Mouse (Mus musculus): ENCODE data around the gene Plcb1. TPM values are rescaled to one million over a fixed set of nuclear protein-coding genes. Genes with fewer than 3 reads are reported as not detected.

Gene Plcb1
- polyA plus RNA-seq, 1 experiment from 2014 or later = 0.13 TPM

DNA sequence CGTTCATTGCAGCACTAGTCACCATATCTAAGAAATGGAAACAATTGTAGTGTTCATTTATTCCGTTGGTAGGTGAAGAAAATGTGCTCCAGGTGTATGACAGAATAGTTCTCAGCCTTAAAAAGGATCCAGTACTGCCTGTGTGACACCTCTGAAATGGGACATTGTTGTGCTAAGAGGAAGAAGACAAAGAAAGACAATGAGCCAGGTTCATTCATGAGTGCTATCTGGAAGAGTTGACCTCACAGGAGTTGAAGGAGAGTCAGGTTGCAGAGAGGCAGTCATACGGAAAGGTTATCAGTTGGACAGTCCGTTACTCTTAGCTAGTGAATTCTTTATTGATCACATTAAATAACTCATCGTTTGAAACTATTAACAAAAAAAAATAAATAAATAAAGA lies 286.6 kb downstream of the Plcb1 start:
- no peaks in the 10 kb centered on the region for H3K36me3 ChIP-seq (ENCODE audit: inconsistent target)
- no peak overlapping the region for H3K4me3 ChIP-seq (ENCODE audit: inconsistent target)
- WGBS (ENCODE audit: missing documents) = 82% methylated on average over 5 of the region's 5 CpGs
- H3K79me2 ChIP-seq (ENCODE audit: inconsistent target) = no peaks in the 10 kb centered on the region
- H3K27ac ChIP-seq = no peak overlapping the region

DNA sequence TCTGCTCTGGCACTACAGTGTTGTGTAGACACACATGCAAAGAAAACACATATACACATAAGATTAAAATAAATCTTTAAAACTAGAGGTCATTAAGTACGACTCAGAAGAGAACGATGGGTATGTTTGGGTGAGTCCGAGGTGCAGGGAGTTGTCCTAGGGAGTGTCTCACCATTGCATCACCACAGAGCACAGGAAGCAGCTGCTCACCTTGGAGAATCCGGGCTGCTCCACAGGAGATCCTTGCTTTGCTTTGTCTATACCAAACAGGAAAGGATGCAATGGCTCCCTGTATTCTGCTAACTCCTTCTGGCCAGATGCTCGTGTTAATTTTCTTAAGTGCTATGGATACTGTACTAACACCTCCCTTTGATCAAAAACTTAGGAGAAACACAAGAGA lies 287.1 kb downstream of the Plcb1 start:
- no peaks in the 10 kb centered on the region for H3K36me3 ChIP-seq (ENCODE audit: inconsistent target)
- no peaks in the 10 kb centered on the region for H3K79me2 ChIP-seq (ENCODE audit: inconsistent target)
- WGBS (ENCODE audit: missing documents) = 93% methylated on average over 5 of the region's 5 CpGs
- H3K27ac ChIP-seq = no peak overlapping the region
- H3K4me3 ChIP-seq (ENCODE audit: inconsistent target) = no peak overlapping the region

DNA sequence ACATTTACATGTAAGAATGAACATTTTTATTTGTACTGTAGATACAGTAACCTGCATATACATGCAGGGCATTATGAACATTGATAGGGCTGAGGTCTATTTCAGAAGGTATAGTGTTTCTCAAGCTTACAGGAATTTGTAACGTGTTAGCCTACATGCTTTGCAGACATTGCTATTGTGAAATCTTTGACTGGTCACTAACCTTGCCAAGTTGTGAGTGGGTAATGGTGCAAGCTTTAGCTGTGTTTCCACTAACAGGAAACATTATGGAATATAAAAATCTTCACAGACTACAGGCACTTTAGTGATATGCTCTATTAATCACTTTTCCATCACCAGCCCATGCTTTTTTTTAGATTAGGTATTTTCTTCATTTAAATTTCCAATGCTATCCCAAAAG lies 289.5 kb downstream of the Plcb1 start:
- no peaks in the 10 kb centered on the region for H3K36me3 ChIP-seq (ENCODE audit: inconsistent target)
- 44% methylated on average over 1 of the region's 1 CpGs for WGBS (ENCODE audit: missing documents)
- H3K79me2 ChIP-seq (ENCODE audit: inconsistent target) = no peaks in the 10 kb centered on the region
- no peak overlapping the region for H3K4me3 ChIP-seq (ENCODE audit: inconsistent target)
- H3K27ac ChIP-seq = no peak overlapping the region

DNA sequence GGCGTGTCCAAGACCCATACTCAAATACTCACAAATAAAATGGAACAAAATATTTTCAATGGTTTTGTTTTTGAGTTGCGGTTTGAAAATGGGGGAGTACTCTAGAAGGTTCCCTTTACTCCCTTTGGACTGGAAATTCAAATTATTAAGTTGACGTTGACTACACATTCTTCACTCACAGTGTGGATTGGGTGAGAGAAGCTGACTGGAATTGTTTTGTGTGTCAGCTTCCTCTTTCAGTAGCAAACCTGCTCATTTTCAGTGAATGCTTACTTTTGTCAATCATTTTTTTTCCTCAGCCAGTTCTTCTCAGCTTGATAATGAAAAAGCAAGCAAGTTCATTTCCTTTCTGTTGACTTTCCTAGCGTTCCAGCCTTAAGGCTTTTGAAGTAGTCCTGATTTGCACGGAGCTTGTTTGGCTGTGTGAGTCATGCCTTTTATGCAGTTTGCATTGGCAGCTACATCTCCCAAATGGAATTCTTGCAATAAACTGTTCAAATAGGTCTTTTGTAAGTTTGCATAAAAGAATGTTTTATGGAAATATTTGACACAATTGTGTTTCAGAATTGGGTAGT lies 306.8 kb downstream of the Plcb1 start:
- 57% methylated on average over 5 of the region's 5 CpGs for WGBS (ENCODE audit: missing documents)
- no peaks in the 10 kb centered on the region for H3K79me2 ChIP-seq (ENCODE audit: inconsistent target)
- H3K27ac ChIP-seq = no peak overlapping the region
- H3K4me3 ChIP-seq (ENCODE audit: inconsistent target) = no peak overlapping the region
- no peaks in the 10 kb centered on the region for H3K36me3 ChIP-seq (ENCODE audit: inconsistent target)

DNA sequence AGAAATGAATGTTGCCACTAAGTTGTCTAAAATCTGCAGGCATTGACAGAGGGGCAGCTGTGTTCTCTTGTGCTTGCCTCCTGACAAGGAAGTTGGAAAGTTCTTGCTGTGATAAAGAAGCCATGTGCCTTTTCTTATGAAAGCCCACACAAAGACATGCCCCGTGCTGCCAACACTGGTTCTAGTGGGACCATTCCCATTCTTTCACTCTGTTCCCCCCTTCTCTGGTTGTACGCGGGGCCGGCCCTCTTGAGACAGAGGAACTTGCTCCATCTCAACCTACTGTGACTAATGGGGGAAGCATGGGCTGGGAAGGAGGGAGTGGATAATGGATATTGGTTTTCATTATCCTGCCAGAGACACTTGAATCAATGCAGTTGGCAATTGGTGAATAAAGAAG lies 315.4 kb downstream of the Plcb1 start:
- Histone ChIP-seq H3K27ac (no peak overlapping the region), H3K36me3 (ENCODE audit: inconsistent target) (no peaks in the 10 kb centered on the region), H3K79me2 (ENCODE audit: inconsistent target) (no peaks in the 10 kb centered on the region), H3K4me3 (ENCODE audit: inconsistent target) (no peak overlapping the region)
- WGBS (ENCODE audit: missing documents) = 89% methylated on average over 4 of the region's 4 CpGs

DNA sequence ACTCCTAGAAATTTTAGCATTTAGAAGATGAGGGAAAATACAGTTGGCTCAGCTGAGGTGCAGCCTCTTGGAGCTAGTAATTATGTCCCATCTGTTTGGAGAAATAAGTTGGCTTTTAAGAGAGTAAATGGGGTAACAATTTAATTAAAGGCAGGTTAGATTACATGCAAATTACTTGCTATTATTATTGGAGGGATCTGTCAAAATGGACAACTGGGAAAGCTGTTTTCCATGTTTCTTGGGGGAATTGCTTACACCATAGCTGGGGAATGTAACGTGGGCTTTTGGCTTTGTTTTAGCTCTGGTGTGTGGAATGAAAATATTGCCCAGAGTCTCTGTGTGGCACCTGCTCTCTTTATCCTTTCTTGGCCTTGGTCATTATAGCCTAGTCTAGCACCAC lies 316.1 kb downstream of the Plcb1 start:
- no peak overlapping the region for H3K27ac ChIP-seq
- H3K4me3 ChIP-seq (ENCODE audit: inconsistent target) = no peak overlapping the region
- H3K79me2 ChIP-seq (ENCODE audit: inconsistent target) = no peaks in the 10 kb centered on the region
- 89% methylated on average over 1 of the region's 1 CpGs for WGBS (ENCODE audit: missing documents)
- no peaks in the 10 kb centered on the region for H3K36me3 ChIP-seq (ENCODE audit: inconsistent target)

DNA sequence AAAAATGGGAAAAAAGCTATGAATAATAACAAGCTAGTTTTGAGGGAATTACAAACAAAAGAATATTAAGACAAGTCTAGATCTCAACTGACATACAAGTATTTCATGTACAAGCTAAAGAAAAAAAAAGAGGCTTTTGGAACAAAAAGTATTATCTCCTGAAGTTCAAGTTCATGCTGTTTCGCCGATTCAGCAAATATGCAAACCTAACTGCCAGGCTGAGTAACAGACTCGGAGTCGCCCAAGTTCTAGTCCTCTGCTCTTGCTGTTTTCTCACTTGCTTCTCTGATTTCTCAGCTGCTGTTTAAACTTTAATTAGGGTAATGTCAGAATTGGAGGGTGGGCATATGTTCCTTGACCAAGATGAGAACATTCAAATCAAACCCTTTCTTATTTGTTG lies 320.8 kb downstream of the Plcb1 start:
- WGBS (ENCODE audit: missing documents) = 98% methylated on average over 4 of the region's 4 CpGs
- no peaks in the 10 kb centered on the region for H3K79me2 ChIP-seq (ENCODE audit: inconsistent target)
- no peak overlapping the region for H3K4me3 ChIP-seq (ENCODE audit: inconsistent target)
- H3K36me3 ChIP-seq (ENCODE audit: inconsistent target) = no peaks in the 10 kb centered on the region
- no peak overlapping the region for H3K27ac ChIP-seq

DNA sequence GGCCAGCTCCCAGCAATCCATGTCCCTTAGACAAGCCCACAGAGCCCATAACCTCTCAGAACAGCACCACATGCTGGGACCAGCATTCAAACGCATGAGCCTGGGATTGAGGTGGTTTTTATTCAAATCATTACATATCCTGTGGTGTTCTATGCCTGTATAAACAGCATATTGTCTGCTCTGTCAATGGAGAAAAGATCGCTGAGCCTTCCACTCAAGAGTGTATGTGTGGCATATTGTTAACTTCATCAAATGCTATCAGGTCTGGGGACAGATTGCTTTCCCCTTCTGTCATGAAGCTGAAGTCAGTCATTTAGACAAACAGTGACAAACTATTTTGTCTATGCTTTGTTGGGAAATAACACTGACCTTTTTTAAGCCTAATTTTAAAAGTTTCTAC lies 322.7 kb downstream of the Plcb1 start:
- 74% methylated on average over 2 of the region's 2 CpGs for WGBS (ENCODE audit: missing documents)
- H3K4me3 ChIP-seq (ENCODE audit: inconsistent target) = no peak overlapping the region
- H3K27ac ChIP-seq = no peak overlapping the region
- no peaks in the 10 kb centered on the region for H3K79me2 ChIP-seq (ENCODE audit: inconsistent target)
- no peaks in the 10 kb centered on the region for H3K36me3 ChIP-seq (ENCODE audit: inconsistent target)

DNA sequence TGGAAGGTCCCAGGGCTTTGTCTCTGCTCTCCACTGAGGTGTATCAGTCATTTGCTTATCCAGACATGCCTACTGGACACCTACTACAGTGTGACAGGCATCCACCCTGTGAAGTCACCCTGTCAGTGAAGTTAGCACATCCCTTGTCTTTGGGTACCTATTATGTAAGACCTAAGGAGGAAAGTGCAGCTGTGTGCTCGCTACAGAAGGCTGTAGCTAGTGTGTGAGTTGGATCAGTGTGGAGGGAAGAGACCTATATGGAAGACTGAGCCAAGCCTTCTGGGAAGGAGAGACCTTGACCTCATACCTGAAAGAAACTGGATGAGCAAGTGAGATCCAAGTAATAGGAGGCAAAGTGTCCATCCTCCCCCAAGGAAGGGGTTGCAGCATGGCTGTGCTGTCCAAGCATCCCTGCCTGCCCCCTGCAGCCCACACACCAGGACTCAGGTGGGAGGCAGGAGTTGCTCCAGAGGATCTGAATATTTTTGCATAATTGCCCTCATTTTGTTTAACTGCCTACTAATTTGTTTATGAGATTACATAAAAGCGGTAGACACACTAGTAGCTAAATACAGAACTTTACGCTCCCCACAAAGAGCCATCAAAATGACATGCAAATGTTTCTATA lies 328.7 kb downstream of the Plcb1 start:
- 91% methylated on average over 3 of the region's 3 CpGs for WGBS (ENCODE audit: missing documents)

DNA sequence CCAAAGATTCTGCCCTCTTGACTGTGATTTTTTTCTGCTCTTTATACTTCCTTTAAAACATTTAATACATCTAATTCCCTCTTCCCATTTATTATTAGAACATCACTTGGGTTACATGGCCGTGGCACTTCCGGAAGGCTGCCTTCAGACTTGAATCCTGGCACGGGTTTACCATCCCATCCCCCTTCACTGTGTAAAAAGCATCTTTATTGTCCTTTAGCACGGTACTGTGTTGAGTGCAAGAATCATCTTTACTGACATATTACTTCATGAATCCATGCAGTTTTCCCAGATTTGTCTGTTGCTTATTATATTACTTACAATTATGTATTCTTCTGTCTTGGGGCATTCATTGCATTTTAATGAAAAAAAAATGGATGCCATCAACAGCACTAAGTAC lies 337.2 kb downstream of the Plcb1 start:
- no peak overlapping the region for H3K27ac ChIP-seq
- no peak overlapping the region for H3K4me3 ChIP-seq (ENCODE audit: inconsistent target)
- WGBS (ENCODE audit: missing documents) = 94% methylated on average over 4 of the region's 4 CpGs
- no peaks in the 10 kb centered on the region for H3K36me3 ChIP-seq (ENCODE audit: inconsistent target)
- no peaks in the 10 kb centered on the region for H3K79me2 ChIP-seq (ENCODE audit: inconsistent target)

More for the DNA sequence above, 328.7 kb downstream of the Plcb1 start:
- H3K4me3 ChIP-seq (ENCODE audit: inconsistent target) = no peak overlapping the region
- H3K36me3 ChIP-seq (ENCODE audit: inconsistent target) = no peaks in the 10 kb centered on the region
- no peaks in the 10 kb centered on the region for H3K79me2 ChIP-seq (ENCODE audit: inconsistent target)
- H3K27ac ChIP-seq = no peak overlapping the region

DNA sequence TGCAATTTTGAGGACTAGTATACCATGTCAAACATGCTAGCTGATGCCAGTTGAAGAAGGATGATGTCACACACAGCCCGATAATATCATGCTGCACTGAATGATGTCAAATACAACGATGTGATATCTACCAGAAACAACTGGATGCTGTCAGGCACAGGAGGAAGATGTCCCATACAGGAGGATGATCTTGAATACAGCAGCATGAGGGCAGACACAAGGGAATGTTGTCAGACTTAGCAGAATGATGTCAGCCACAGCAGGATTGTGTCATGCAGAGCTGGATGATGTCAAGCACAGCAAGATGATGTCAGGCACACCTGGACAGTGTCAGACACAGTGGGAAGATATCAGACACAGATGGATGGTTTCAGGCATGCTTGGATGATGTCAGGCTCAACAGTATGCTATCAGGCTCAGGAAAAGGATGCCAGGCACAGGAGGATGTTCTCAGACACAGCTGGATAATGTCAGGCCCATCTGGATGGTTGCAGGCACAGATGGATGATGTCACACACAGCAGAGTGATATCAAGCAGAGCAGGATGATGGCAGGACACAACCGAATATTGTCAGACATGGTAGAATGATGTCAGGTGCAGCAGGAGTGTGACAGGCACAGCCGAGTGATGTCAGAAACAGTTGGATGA lies 338.0 kb downstream of the Plcb1 start:
- 95% methylated on average over 4 of the region's 4 CpGs for WGBS (ENCODE audit: missing documents)
- Histone ChIP-seq H3K36me3 (ENCODE audit: inconsistent target) (no peaks in the 10 kb centered on the region), H3K79me2 (ENCODE audit: inconsistent target) (no peaks in the 10 kb centered on the region), H3K4me3 (ENCODE audit: inconsistent target) (no peak overlapping the region), H3K27ac (no peak overlapping the region)

DNA sequence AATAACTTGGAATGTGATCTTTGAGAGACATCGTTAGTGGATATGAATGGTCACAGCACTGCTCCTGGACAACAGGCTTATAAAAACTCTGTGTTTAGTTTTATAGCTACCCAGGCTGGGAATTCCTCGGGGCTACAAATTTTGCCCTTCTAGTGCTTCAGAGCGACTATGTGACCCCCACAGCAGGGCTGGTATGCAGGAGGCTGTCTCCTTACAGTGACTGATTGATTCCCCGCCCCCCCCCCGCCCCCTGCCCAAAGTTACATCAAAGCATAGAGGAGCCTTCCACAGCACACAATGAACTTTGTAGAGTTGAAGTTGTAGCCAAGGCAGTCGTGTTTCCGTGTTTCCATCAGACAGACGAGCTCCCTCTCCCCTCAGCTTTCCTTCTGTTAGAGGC lies 354.7 kb downstream of the Plcb1 start:
- Histone ChIP-seq H3K27ac (no peak overlapping the region), H3K4me3 (ENCODE audit: inconsistent target) (no peak overlapping the region), H3K79me2 (ENCODE audit: inconsistent target) (no peaks in the 10 kb centered on the region), H3K36me3 (ENCODE audit: inconsistent target) (no peaks in the 10 kb centered on the region)
- WGBS (ENCODE audit: missing documents) = 66% methylated on average over 8 of the region's 8 CpGs

DNA sequence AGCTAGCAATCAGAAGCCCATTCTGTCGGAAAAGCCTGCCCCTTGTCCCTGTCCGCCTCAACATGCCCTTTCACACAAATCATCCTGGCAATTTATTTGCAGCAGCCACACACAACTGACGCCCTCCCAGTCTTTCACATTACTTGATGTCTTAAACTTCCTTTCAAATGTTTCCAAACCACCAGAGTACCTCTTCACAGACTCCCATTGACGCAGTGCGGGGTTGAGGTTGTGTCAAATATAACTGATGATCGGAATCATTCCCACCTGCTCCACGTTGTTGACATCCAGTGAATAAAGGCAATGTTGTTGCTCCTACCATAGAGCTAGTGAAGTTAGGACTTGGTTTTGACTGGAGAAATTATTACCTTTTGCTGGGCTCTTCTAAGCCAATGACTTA lies 366.4 kb downstream of the Plcb1 start:
- 89% methylated on average over 7 of the region's 7 CpGs for WGBS (ENCODE audit: missing documents)
- H3K27ac ChIP-seq = no peak overlapping the region
- no peak overlapping the region for H3K4me3 ChIP-seq (ENCODE audit: inconsistent target)
- H3K36me3 ChIP-seq (ENCODE audit: inconsistent target) = no peaks in the 10 kb centered on the region
- no peaks in the 10 kb centered on the region for H3K79me2 ChIP-seq (ENCODE audit: inconsistent target)

DNA sequence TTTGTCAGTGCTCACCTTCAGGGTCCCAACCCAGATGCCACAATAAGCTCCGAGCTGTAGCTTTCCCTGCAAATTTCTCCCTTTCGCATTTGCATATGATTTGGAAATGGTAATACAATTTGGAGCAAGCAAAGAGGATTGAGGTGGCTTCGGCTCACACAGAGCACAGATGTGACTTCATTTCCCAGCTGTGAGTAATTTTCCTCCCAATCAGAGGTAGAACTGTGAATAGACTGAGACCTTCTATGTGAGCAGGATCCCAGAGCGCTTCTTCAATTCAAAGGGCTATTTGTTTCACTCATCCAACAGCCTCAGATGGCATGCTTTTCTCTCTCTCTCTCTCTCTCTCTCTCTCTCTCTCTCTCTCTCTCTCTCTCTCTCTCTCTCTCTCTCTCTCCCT lies 367.4 kb downstream of the Plcb1 start:
- H3K79me2 ChIP-seq (ENCODE audit: inconsistent target) = no peaks in the 10 kb centered on the region
- no peak overlapping the region for H3K27ac ChIP-seq
- WGBS (ENCODE audit: missing documents) = 93% methylated on average over 4 of the region's 4 CpGs
- no peak overlapping the region for H3K4me3 ChIP-seq (ENCODE audit: inconsistent target)
- no peaks in the 10 kb centered on the region for H3K36me3 ChIP-seq (ENCODE audit: inconsistent target)

DNA sequence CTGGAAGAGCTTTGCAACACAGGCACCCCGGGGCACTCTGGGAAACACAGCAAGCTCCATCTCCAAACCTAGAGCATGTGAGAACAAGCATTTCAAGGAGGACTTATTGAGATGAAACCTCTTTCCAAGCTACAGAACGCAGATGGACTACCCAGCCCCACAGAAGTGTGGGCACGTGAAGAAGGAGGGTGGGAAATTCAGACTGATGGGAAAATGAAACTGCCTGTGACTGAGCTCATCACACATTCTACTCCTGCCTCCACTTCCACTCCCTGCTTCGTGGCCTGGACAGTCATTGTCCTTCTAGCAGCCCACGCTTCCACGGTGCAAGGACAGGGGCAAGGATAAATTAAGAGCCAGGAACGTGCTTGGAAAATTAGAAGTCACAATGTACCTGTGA lies 370.2 kb downstream of the Plcb1 start:
- 84% methylated on average over 7 of the region's 7 CpGs for WGBS (ENCODE audit: missing documents)
- Histone ChIP-seq H3K4me3 (ENCODE audit: inconsistent target) (no peak overlapping the region), H3K36me3 (ENCODE audit: inconsistent target) (no peaks in the 10 kb centered on the region)

More for the DNA sequence above, 370.2 kb downstream of the Plcb1 start:
- no peaks in the 10 kb centered on the region for H3K79me2 ChIP-seq (ENCODE audit: inconsistent target)
- H3K27ac ChIP-seq = no peak overlapping the region
